Mouse (Mus musculus) hindbrain, embryonic 11.5 days (tissue): ENCODE measurements around the gene Runx1. TPM values are rescaled to one million over a fixed set of nuclear protein-coding genes. Genes with fewer than 3 reads are reported as not detected.

Experiments used
- ATAC-seq: fragments of 200-750 bp; cut with Nextera tagmentation; 2 replicates; pipeline ENCODE4 v1.8.0; 2017; ENCODE audit warnings: mild to moderate bottlenecking, moderate TSS enrichment, moderate library complexity; ENCODE audit not compliant: low FRiP score
- DNase-seq: peaks from one replicate; pipeline ENCODE4 v3.0.0-alpha.2; 2015; ENCODE audit warnings: low spot score
- H3K27ac ChIP-seq: fragments of 300-500 bp; sonication (generic); 2 replicates; pipeline ENCODE4 v1.5.1; 2014; ENCODE audit warnings: mild to moderate bottlenecking, low read depth, low read length
- H3K27me3 ChIP-seq: fragments of 300-500 bp; sonication (generic); 2 replicates; pipeline ENCODE4 v1.6.1; 2014; ENCODE audit warnings: mild to moderate bottlenecking, low read length, moderate library complexity, mixed read lengths; ENCODE audit not compliant: control insufficient read depth, insufficient read depth
- H3K36me3 ChIP-seq: fragments of 300-500 bp; sonication (generic); 2 replicates; pipeline ENCODE4 v1.6.1; 2014; ENCODE audit warnings: mild to moderate bottlenecking, low read length, moderate library complexity, mixed read lengths; ENCODE audit not compliant: control insufficient read depth, insufficient read depth
- H3K4me1 ChIP-seq: fragments of 300-500 bp; sonication (generic); replicated peaks from 2 replicates; pipeline ENCODE4 v1.6.1; 2014; ENCODE audit warnings: low read length, mixed read lengths; ENCODE audit not compliant: control insufficient read depth, insufficient read depth
- H3K4me2 ChIP-seq: fragments of 300-500 bp; sonication (generic); replicated peaks from 2 replicates; pipeline ENCODE4 v1.6.1; 2014; ENCODE audit warnings: mild to moderate bottlenecking, low read depth, low read length
- H3K4me3 ChIP-seq: fragments of 300-500 bp; sonication (generic); 2 replicates; pipeline ENCODE4 v1.5.1; 2014; ENCODE audit warnings: low read depth, low read length
- H3K9ac ChIP-seq: fragments of 300-500 bp; sonication (generic); 2 replicates; pipeline ENCODE4 v1.6.1; 2014; ENCODE audit warnings: low read depth, low read length
- H3K9me3 ChIP-seq: fragments of 300-500 bp; sonication (generic); 2 replicates; pipeline ENCODE4 v1.6.1; 2016; ENCODE audit warnings: low read length; ENCODE audit not compliant: control insufficient read depth
- WGBS: fragments of 180-500 bp; shearing (Covaris S2); extraction: QIAGEN DNeasy Blood & Tissue Kit; methylation state at CpG from one replicate; pipeline ENCODE4 v1.1.7; 2014; 5-methylcytosine and 5-hydroxymethylcytosine counted together
- polyA plus RNA-seq: library from polyadenylated mRNA; unstranded; fragments of >200 nt; fragmentation: Nextera tagmentation; extraction: Ambion mirVana; gene quantifications from 2 replicates; pipeline ENCODE4 v1.2.1, GENCODE M21; 2014

Runx1 gene
- polyA plus RNA-seq, 1 experiment from 2014 or later: 2.6 TPM

DNA sequence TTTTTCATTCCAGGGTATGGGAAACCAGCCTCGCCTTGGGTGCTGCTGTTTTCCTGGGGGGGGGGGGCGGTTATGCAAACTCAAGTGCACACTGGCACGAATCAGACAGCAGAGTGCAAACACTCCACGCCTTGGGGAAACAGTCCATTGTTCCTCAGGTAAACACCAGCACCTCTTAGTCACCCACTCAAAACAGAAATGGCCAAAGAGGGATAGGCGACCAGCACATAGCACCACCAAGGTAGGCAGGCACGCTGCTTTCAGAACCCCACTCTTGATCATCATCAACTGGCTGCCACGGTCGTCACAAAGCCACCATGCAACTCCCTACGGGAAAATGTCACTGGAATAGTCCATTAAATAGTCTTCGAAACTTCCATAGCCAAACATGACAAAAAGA is 139.0 kb downstream of the Runx1 start:
- no peaks in the 10 kb centered on the region for H3K9me3 ChIP-seq
- H3K36me3 ChIP-seq: no peaks in the 10 kb centered on the region
- H3K4me3 ChIP-seq: no peak overlapping the region
- DNase-seq (no peak), ATAC-seq (no peak)
- peaks cover 6% of the 10 kb centered on the region; the same call in 1 of the 2 replicates for H3K27me3 ChIP-seq
- 92% methylated on average over 10 of the region's 10 CpGs for WGBS
- H3K27ac ChIP-seq: no peak overlapping the region
- H3K9ac ChIP-seq: no peak overlapping the region
- H3K4me2 ChIP-seq: no peak overlapping the region
- no peaks in the 10 kb centered on the region for H3K4me1 ChIP-seq

DNA sequence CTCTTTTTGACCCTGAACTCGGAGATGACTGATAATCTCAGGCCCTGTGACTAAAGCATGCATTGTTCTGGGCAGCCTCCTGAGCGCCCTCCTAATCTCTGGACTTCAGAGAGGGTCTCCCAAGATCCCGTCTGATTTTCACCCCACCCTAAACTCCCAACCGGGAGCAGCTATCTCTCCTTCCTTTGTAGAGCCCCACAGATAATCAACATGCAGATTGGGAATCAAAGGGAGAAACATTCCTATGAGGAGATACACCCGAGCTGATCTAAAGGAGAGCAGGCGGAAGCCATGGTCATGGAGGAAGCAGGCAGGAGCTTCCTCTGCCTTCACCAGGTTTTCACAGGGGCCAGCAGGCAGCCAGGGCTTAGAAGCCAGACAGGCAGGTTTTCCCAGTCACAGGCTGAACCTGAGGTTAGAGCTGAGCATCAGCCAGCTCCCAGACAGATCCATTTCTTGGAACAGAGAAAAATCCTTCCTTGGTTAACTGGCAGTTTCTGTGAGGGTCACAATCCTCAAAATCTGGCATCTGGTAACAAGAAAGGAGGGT is 140.1 kb downstream of the Runx1 start:
- no peak overlapping the region for H3K27ac ChIP-seq
- no peaks in the 10 kb centered on the region for H3K36me3 ChIP-seq
- H3K4me3 ChIP-seq: no peak overlapping the region
- no peak for DNase-seq
- no peaks in the 10 kb centered on the region for H3K27me3 ChIP-seq
- no peak overlapping the region for H3K9ac ChIP-seq
- WGBS: 37% methylated on average over 6 of the region's 6 CpGs
- no peak overlapping the region for H3K4me2 ChIP-seq
- H3K9me3 ChIP-seq: no peaks in the 10 kb centered on the region
- H3K4me1 ChIP-seq: no peaks in the 10 kb centered on the region
- no peak for ATAC-seq

DNA sequence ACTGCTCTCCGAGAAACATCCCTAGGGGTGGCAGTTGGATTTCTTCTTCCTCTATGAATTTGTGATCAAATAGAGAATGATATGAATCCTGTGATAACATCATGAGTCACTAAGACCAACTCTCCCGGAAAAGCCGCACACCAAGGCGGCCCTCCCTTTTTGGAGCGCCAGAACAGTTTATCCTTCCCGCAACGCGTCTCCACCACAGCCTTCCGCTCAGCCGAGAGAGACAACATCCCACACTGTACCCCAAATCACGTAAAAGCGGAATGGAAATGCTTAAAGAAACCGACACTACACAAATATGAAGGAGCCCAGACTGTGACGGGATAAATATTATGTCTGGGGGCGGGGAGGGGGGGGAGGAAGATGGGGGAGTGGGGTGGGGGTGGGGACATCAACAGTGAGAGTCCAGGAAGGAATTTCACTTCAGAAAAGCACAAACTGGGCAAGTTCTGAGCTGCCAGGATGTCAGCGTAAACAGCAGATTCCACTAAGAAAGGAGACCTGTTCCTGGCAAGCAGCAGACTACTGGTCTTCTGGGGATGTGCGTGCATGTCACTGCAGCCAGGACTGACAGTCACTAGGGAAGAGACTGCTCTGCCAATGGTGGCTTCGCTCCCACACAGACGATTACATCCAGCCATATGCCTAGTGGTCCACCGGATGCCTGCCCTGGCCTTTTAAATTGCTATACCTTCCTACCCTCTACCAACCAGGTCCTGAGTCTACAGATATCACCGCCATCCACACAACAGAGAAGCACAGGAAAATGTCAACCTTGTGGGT is 141.3 kb downstream of the Runx1 start:
- Histone ChIP-seq H3K9me3 (no peaks in the 10 kb centered on the region), H3K4me3 (no peak overlapping the region), H3K36me3 (no peaks in the 10 kb centered on the region), H3K4me1 (no peaks in the 10 kb centered on the region), H3K27me3 (no peaks in the 10 kb centered on the region), H3K27ac (no peak overlapping the region), H3K9ac (no peak overlapping the region), H3K4me2 (no peak overlapping the region)
- WGBS: 79% methylated on average over 21 of the region's 21 CpGs
- DNase-seq (no peak), ATAC-seq (no peak)

DNA sequence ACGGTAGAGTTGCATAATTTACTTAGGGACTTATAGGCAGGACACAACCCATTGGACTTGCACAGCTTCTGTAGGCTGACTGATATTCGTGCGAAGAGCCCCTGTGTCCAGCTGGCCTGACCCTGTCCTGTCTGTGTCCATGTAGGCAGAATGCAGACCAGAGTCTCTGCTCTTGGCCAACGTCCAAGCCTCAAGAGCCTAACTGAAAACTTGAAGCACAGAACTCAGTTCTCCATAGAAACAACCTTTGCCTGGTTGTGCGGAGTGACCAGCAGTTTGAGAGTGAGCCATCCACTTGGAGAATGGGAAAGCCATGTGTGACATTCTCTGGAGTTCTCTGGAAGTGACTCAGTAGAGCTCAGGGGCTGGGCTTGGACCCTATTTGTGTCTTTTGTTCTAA is 149.3 kb downstream of the Runx1 start:
- DNase-seq (no peak), ATAC-seq (no peak)
- Histone ChIP-seq H3K9me3 (no peaks in the 10 kb centered on the region), H3K4me1 (no peaks in the 10 kb centered on the region), H3K27ac (no peak overlapping the region), H3K36me3 (no peaks in the 10 kb centered on the region), H3K27me3 (no peaks in the 10 kb centered on the region), H3K4me2 (no peak overlapping the region), H3K9ac (no peak overlapping the region), H3K4me3 (no peak overlapping the region)
- WGBS: 90% methylated on average over 5 of the region's 5 CpGs

DNA sequence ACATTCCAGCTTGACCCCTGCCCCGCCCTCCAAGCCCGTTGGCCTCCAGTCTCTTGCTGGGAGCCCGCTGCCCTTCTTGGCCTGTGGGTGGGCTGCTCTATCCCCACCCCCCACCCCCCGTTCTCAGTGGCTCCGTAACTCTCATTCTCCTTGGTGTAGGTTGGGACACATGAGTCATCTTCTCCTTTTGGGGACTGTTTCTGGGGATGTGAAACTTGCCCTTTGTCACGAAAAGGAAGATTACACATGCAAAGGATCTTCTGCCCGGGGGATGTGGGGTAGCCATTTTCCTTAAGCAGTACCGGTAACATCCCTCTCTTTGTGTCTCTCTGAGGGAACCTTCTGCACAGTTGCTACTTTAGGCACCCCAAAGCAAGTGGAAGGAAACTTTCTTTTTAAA is 150.3 kb downstream of the Runx1 start:
- ATAC-seq: no peak
- 51% methylated on average over 8 of the region's 8 CpGs for WGBS
- Histone ChIP-seq H3K4me2 (no peak overlapping the region), H3K4me1 (no peaks in the 10 kb centered on the region), H3K4me3 (no peak overlapping the region), H3K36me3 (no peaks in the 10 kb centered on the region), H3K9ac (no peak overlapping the region), H3K9me3 (no peaks in the 10 kb centered on the region), H3K27ac (no peak overlapping the region), H3K27me3 (no peaks in the 10 kb centered on the region)
- no peak for DNase-seq

DNA sequence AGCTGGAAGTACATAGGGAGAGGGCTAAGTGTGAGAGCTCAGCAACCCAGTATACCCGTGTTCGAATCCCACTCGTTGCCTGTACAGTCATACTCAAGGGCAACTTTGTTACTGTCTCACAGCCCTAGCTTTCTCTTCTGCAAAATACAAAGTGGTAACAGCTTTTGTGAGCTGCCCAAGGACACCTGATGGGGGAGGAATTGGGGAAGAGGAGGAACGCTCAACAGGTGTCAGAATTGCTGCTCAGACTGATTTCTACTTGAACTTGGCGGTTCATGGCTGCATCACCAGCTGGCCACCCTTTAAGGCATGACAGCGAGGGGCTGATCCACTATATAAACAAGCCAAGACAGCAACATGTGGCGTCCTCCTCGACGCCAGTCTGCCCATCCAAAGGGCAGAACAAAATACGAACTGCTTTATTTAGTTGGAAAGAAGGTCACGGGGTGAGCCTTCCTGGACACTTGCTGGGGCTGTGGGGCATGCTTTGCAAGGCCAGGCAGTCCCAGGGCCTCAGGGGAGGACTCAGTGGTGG is 151.0 kb downstream of the Runx1 start:
- no peak for DNase-seq
- Histone ChIP-seq H3K27me3 (no peaks in the 10 kb centered on the region), H3K27ac (no peak overlapping the region), H3K4me3 (no peak overlapping the region), H3K9ac (no peak overlapping the region), H3K36me3 (no peaks in the 10 kb centered on the region), H3K9me3 (no peaks in the 10 kb centered on the region), H3K4me2 (no peak overlapping the region), H3K4me1 (no peaks in the 10 kb centered on the region)
- no peak for ATAC-seq
- 71% methylated on average over 11 of the region's 11 CpGs for WGBS

DNA sequence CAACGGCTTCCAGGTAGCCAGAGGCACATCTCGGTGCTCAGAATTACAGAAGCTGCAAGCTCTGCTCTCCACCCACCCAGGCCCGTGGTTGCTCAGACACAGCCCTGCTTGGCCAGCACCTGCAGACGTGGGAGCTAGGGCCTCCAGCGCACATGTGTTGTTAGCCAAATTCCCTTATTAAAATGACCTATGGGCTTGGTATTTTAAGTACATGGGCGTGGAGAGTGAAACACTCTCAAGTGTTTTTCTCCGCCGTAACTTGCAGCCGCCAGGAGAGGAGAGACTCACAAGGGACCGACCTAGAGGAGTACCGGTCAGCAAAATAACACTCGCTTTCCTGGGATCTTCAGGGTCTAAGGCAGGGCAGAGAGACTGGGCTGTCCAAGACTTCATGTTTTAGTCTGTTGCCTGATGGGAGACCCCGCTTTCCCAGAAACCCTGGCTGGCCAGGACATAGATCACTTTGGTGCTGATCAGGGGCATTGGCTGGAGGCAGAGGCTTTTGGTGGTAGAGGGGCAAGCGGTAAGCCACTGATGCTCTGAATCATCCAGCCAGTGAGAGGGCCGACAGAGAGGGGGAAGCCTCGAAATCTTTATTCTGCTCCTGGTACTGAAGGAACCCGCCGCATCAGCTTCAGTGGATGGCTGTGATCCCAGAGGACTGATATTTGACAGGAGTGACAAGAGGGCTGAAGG is 151.7 kb downstream of the Runx1 start:
- H3K27me3 ChIP-seq: no peaks in the 10 kb centered on the region
- H3K4me2 ChIP-seq: no peak overlapping the region
- no peaks in the 10 kb centered on the region for H3K9me3 ChIP-seq
- no peaks in the 10 kb centered on the region for H3K36me3 ChIP-seq
- WGBS: 81% methylated on average over 18 of the region's 18 CpGs
- H3K4me3 ChIP-seq: no peak overlapping the region
- H3K27ac ChIP-seq: no peak overlapping the region
- ATAC-seq (no peak), DNase-seq (no peak)
- H3K9ac ChIP-seq: no peak overlapping the region
- H3K4me1 ChIP-seq: no peaks in the 10 kb centered on the region

DNA sequence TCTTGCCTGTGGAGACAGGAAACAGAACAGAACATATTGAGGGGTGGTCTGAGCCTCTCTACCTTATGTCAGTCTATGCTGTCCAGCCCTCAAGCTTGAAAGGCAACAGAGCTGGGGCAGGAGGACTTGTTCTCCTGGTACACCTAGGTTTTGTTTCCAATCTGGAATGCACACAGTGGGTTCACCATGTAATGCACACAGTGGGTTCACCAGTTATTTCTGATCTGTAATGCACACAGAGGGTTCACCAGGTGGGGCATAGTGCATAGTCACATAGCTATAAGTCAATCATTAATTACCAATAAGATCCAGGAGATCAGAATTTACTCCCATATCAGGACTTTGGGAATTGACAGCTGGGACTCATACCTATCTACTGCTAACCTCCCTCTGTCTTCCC is 157.1 kb downstream of the Runx1 start:
- Histone ChIP-seq H3K27me3 (no peaks in the 10 kb centered on the region), H3K4me3 (no peak overlapping the region), H3K36me3 (no peaks in the 10 kb centered on the region), H3K9me3 (no peaks in the 10 kb centered on the region), H3K4me1 (no peaks in the 10 kb centered on the region), H3K9ac (no peak overlapping the region), H3K4me2 (no peak overlapping the region), H3K27ac (no peak overlapping the region)
- DNase-seq: no peak
- ATAC-seq: no peak
